Mouse (Mus musculus) adipocyte (in vitro differentiated cells): ENCODE results near the gene Hid1.

Experiments used
- DNase-seq: peaks from one replicate; pipeline ENCODE4 v3.0.0-alpha.2; 2016; ENCODE audit warnings: low spot score

Gene Hid1

GRCm38 (mm10) chr11:115374695-115375425, 7.3 kb upstream of the Hid1 start:
- DNase-seq, result no peak

- DNase-seq, result peak; percentile 89
Measured at GRCm38 (mm10) chr11:115373805-115374694, 6.5 kb upstream of the Hid1 start.

DNA sequence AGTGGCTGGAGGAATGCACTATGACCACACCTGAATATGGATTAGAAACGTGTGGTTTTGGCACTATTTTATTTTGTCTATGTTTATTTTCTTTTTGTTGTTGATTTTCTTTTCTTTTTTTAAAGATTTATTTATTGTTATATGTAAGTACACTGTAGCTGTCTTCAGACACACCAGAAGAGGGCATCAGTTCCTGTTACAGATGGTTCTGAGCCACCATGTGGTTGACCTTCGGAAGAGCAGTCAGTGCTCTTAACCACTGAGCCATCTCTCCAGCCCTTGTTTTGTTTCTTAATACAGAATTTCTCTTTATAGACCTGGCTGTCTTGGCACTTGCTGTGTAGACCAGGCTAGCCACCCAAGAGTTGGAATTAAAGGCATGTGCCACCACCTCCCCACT, 5.2 kb upstream of the Hid1 start:
- DNase-seq, result no peak

DNA sequence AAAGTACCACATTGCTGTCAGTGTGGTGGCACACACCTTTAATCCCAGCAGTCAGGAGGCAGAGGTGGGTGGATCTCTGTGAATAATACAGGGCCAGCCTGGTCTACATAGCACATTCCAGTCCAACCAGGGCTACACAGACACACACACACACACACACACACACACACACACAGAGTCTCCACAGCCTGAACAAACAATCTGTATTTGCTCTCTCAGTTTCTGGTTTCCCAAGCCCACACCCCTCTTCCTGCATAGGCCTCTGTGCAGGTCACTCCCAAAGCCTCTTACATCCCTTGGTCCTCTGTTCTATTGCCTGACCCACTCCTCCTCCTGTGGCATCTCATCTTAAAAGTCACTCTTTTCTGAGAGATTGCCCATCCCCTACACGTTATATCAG, 4.5 kb upstream of the Hid1 start:
- DNase-seq, result no peak

GRCm38 (mm10) chr11:115371354-115371753, 3.8 kb upstream of the Hid1 start:
- no peak for DNase-seq

DNA sequence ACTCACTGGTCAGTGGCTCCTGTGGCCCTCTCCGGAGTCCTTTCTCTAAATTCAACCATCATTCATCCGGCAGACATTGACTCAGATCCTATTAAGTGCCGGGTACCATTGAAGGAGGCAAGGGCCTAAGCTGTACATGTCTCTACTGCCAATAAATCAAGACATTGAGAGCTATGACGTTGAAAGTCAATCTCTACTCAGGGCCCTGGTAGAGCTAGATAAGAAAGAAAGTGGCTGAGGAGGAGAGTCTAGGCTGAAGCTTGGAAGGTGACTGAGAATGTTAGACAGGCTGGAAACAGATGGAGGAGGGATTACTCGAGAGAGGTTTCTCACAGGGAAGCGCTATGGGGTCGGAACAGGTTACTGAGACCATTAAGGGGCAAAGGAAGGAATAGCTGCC, 2.8 kb upstream of the Hid1 start:
- DNase-seq, result no peak

DNA sequence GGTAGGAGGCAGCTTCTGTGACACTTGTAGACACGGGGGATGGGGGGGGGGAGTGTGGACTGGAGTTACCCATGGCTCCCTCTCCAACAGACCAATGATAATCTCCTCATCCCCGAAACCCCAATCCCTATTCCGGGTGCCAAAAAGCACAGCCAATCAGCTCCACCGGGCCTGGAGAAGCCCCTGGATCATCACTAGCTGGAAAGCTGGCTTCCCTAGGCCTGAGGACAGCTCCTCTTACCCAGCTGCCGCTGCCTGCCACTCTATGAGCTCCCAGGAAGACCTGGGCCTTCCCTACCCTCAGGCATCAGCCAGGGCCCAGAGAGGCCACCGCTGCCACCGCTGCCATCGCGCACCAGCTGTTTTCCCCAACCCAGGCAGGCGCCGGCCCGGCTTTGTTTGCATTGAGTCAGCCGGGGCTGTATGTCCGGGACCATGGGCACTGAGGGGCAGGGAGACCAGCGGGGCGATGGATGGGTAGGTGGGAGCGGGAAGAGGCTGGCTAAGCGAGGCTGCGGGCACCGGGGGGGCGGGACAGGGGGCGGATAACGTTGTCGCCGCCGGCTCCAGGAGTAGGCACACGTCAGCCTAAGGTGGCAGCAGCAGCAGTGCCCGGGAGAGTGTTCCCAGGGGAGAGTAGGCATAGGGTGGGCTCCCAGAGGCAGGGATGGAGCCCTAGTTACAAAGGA, 706 bp downstream of the Hid1 start:
- DNase-seq, result no peak

DNA sequence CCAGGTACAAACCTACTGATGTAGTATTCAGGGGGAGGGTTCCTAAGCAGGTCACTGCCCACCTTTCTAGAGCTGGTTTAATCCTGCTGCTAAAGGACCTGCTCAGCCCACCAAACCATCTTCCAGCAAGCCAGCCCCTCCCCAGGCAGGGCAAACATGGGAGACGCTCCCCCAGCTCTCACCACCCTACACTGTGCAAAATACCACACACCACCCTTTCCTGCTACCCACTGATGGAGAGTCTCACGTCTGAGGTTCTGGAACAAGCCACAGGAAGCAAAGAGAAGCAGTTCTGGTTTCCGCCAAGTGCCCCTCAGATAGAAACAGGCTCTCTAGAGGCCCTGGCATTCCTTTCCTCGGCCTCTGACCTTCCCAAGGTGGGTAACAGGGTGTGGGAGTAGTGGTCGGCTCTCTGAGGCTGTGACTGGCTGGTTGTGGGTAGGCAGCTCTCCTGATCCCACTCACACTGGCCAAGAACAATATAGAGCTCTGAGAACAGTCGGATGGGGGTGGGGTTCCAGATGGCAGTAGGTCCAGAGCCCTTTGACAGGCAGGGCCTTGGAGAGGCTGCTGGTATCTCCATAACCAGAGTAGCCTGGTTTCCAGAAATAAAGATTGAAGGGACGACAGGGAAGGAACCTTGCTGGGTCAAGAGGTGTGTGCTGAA, 1.4 kb downstream of the Hid1 start:
- DNase-seq, result no peak

DNA sequence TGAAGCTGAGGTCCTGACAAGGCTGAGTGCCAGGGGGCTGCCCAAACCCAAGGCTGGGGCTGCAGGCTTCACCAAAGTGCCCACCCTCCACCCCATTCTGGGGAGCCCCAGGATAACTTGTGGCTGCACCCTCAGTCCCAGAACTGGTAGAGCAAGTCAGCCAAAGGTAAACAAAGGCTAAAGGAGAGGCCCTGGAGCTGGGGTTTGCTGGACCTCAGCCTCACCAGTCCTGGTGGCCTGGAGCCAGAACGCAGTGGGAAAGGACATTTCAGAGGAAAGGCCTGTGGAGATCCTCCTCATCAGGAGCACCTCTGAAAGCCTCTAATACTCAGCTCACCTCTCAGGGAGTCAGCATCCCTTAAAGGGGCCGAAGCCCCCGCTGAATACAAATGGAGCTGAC, 3.4 kb downstream of the Hid1 start:
- no peak for DNase-seq

GRCm38 (mm10) chr11:115359726-115360125, 7.8 kb downstream of the Hid1 start:
- no peak for DNase-seq

- no peak for DNase-seq
Measured at GRCm38 (mm10) chr11:115359293-115359692, 8.3 kb downstream of the Hid1 start.

- peak; percentile 85 for DNase-seq
Measured at GRCm38 (mm10) chr11:115358468-115358867, 9.1 kb downstream of the Hid1 start.

DNA sequence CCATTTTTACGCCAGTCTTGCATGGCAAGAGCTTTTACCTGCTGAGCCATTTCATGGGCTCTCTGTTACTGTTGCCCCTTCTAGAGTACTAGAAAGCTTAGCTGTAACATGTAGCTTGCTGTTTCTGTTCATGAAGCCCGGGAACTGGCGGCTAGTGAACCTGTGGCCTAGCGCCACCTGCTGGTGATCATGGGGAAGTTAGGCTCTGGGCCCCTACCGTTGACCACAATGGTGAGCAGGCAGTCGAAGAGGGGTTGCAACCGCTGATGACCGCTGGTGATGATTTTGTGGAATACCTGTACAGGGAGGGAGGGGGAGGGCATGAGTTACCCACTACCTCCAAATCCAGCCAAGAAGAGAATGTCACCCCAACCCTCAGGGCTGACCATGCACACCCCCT, 13.4 kb downstream of the Hid1 start:
- DNase-seq, result peak; percentile 83

DNA sequence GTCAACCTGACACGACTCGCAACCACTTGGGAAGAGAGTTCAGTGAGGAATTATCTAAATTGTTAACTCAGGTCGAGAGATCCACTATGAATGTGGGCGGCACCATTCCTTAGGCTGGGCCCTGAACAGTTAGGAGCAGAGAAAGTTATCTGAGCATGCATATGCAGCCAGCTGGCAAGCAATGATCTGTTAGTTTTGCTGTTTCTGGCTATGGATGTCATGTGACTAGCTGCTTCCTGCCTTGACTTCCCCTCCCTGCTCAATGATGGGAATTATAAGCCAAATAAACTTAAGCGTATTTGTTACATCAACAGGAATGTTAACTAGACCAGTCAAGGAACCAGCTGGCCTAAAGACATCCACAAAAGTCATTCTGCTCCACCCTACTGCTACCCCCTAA, 14.2 kb downstream of the Hid1 start:
- DNase-seq, result no peak

GRCm38 (mm10) chr11:115349976-115350375, 17.6 kb downstream of the Hid1 start:
- DNase-seq, result no peak

DNA sequence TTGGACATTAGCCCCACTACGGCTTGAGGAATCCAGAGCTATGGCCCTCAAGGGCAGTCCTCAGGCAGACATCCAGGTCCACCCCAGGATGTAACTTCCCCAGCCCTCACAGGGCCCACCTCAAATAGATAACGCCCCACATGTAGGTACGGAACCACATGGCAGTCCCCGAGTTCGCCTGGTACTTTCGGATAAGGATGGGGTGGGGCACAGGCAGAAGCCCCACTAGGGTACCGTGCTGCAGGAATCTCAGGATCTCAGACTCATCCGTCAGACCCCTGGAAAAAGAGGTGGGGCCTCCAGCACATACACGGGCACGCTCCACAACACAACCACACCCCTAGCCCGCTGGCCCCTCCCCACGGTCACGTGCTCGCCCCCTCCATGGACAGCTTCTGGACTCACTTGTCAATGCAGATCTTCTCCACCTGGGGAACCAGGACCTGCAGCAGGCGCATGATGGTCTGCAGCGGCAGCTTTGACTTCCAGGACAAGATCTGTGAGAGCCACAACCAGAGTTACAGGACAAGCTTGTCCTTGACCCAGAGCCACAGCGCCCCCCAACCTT, 18.8 kb downstream of the Hid1 start:
- DNase-seq, result no peak

DNA sequence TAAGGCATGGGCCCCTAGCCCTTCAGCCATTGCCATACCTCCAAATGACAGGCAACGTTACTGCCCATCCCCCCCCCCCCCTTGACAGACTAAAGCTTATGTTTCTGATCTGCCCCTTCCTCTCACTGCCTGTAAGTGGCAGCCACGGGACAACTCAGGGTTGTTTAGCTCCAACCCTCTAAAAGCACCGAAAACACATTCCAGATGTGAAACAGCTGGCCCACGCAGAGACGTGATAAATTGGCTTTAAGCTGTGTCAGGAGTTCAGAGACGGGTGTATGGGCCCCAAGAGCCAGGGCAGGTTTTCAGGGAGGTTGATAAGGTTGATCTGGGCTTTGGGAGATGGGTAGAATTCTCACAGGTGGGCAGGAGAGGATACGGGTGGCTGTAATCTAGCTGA, 22.0 kb downstream of the Hid1 start:
- peak; percentile 16 for DNase-seq

DNA sequence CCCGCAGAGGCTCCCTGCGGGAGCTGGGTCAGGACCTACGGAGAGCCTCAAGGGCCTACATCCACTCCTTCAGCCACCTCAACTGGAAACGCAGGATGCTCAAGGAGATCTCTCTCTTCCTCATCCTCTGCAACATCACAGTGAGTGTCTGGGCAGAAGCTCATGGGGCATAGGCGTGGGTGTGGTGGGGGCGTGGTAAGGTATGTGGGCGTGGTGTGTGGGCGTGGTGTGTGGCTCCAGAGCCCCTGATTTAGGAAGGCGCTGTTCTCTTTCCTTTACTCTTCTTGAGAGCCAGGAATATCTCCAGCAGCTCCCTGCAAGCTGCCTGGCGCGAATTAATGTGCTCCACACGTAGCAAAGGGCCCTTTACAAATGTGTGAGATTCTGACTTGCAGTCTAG, 22.6 kb downstream of the Hid1 start:
- no peak for DNase-seq

- no peak for DNase-seq
Measured at GRCm38 (mm10) chr11:115341866-115342265, 25.7 kb downstream of the Hid1 start.

- DNase-seq, result no peak
Measured at GRCm38 (mm10) chr11:115341246-115341645, 26.3 kb downstream of the Hid1 start.

GRCm38 (mm10) chr11:115337826-115338225, 29.7 kb downstream of the Hid1 start:
- DNase-seq, result no peak

DNA sequence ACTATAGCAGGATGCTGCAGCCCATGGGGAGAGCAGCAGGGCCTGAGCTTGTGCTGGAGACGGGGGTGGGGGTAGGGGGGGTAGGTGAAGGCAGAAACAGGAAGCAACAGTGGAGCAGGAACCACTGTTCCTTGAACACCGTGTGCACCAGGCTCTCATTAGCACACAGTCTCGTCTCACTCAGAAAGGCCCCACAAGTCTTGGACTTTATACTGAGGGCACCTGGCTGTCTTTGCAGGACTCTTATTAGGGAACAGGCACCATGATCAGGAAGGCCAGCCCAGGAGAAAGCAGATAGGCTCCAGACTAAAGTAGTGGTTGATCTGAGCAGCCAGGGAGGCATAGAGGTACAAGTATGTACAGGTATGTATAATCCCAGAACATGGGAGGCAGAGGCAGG, 30.2 kb downstream of the Hid1 start:
- DNase-seq, result no peak
